Mouse (Mus musculus) brown adipose tissue, adult 24 weeks (tissue): ENCODE measurements around the gene Klk6. TPM values are rescaled to one million over a fixed set of nuclear protein-coding genes. Genes with fewer than 3 reads are reported as not detected.

Experiments used
- H3K27ac ChIP-seq: fragments of 200-500 bp; replicated peaks from 2 replicates; pipeline ENCODE4 v1.5.1; 2012; ENCODE audit warnings: low read depth, mild to moderate bottlenecking, low read length
- H3K4me1 ChIP-seq: fragments of 200-500 bp; 2 replicates; pipeline ENCODE4 v1.6.1; 2012; ENCODE audit warnings: low read length, mixed read lengths; ENCODE audit not compliant: control insufficient read depth, insufficient read depth, insufficient read length
- H3K4me3 ChIP-seq: fragments of 200-500 bp; 2 replicates; pipeline ENCODE4 v1.5.1; 2012; ENCODE audit warnings: low read depth, mild to moderate bottlenecking, low read length, moderate library complexity; ENCODE audit not compliant: insufficient read depth
- polyA plus RNA-seq: library from polyadenylated mRNA; stranded (reverse); fragments of >200 nt; gene quantifications from 2 replicates; pipeline ENCODE4 v1.2.4, GENCODE M21; 2012; ENCODE audit not compliant: missing spikeins, insufficient read depth, insufficient read length

The Klk6 gene
- polyA plus RNA-seq, 1 experiment, result not detected

- Histone ChIP-seq H3K27ac (no peak overlapping the region), H3K4me3 (no peak overlapping the region), H3K4me1 (no peaks in the 10 kb centered on the region)
Measured at GRCm38 (mm10) chr7:43855709-43856108, 31.4 kb downstream of the Klk6 start.

DNA sequence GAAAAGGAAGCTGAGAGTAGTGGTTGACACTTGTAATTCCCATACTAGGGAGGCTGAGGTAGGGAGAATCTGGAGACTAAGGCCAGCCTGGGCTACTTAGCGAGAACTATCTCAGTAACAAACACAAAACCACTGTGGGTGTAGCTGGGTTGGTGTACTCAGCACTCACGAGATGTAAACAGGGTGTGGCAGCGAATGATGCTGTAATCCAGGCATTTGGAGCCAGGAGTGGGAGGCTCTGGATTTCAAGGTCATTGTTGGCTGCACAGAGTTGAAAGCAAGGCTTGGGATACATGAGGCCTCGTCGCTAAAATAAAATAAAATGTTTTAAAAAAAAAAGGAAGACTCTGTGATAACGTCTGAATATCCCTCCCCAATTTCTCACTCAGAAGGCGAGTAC is 32.0 kb downstream of the Klk6 start:
- Histone ChIP-seq H3K4me1 (no peaks in the 10 kb centered on the region), H3K27ac (no peak overlapping the region), H3K4me3 (no peak overlapping the region)

DNA sequence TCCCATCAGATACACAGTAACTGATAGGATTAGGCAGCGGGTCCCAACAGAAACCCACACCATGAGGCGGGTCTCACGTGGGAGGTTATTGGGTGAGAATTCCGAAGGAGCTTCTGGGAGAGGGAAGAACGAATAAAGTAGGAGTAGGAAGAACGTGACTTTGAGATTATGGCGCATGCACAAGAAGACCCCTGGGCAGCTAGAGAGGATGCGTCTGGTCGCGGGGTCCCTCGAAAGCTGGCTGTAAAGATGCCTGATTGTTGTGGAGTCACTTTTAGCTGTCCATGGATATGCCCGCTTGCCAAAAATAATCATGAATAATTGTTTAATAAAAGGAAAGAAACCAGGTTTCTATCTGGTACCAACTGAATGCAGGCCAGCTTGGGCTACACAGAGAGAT is 33.2 kb downstream of the Klk6 start:
- Histone ChIP-seq H3K4me3 (no peak overlapping the region), H3K27ac (no peak overlapping the region), H3K4me1 (no peaks in the 10 kb centered on the region)

- Histone ChIP-seq H3K4me1 (no peaks in the 10 kb centered on the region), H3K4me3 (no peak overlapping the region), H3K27ac (no peak overlapping the region)
Measured at GRCm38 (mm10) chr7:43860411-43860810, 36.1 kb downstream of the Klk6 start.

GRCm38 (mm10) chr7:43873237-43873636 is 48.9 kb downstream of the Klk6 start:
- H3K27ac ChIP-seq, result no peak overlapping the region
- H3K4me3 ChIP-seq, result no peak overlapping the region
- H3K4me1 ChIP-seq, result no peaks in the 10 kb centered on the region

DNA sequence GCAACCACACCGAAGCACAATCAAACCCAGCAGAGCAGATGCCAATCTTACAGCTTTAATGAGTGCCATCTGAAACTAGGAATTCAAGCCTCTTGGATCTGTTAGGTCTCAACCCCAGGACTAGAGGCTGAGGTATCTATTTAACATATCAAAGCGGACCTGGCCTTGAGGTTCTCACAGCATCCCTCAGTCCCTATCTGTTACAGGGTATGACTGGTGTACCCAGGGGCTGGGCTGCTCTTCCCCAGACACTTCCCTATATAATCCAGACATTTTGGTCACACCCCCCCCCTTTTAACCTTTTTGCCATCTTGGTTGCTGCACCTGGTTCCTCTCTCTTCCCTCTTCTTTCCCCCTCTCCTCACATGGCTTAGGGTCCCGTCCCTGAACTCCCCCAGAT is 49.4 kb downstream of the Klk6 start:
- Histone ChIP-seq H3K4me1 (no peaks in the 10 kb centered on the region), H3K4me3 (no peak overlapping the region), H3K27ac (no peak overlapping the region)

- Histone ChIP-seq H3K4me1 (no peaks in the 10 kb centered on the region), H3K4me3 (no peak overlapping the region)
Measured at GRCm38 (mm10) chr7:43874868-43875375, 50.6 kb downstream of the Klk6 start.

GRCm38 (mm10) chr7:43876444-43876843 is 52.1 kb downstream of the Klk6 start:
- Histone ChIP-seq H3K4me3 (no peak overlapping the region), H3K27ac (no peak overlapping the region), H3K4me1 (no peaks in the 10 kb centered on the region)

More at GRCm38 (mm10) chr7:43874868-43875375, 50.6 kb downstream of the Klk6 start:
- no peak overlapping the region for H3K27ac ChIP-seq

DNA sequence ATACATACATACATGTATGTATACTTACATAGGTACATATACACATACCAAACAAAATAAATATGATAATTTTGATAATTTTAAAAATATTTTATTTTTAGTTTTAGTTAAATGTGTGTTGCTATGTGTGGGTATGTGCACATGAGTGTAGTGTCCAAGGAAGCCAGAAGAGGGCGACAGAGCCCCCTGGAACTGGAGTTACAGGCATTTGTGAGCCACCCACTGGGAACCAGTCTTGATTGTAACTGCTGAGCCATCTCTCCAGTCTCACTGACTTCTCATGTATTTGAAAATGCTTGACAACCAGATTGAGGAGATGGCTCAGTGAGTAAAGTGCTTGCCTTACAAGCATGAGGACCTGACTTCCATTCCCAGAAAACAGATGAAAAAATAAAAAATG is 54.0 kb downstream of the Klk6 start:
- H3K27ac ChIP-seq, result no peak overlapping the region
- no peaks in the 10 kb centered on the region for H3K4me1 ChIP-seq
- H3K4me3 ChIP-seq, result no peak overlapping the region

GRCm38 (mm10) chr7:43880912-43881311 is 56.6 kb downstream of the Klk6 start, which contains the start of gene Klk4:
Gene Klk4, plus strand, starts transcription at chr7:43881160.
- no peak within 1 kb of the TSS for H3K4me3 ChIP-seq
- no peak within 1 kb of the TSS for H3K27ac ChIP-seq
- no peaks in the 10 kb centered on the region for H3K4me1 ChIP-seq

Other genes with a start within 250 kb of the Klk6 start
- 2.9 and 4.4 TPM in 2 replicates for gene Zfp719, start 244.9 kb upstream of the Klk6 start, polyA plus RNA-seq
- not detected in 2 replicates for gene Zfp819, start 217.3 kb upstream of the Klk6 start, polyA plus RNA-seq
- not detected in 2 replicates for gene Ceacam18, start 189.8 kb upstream of the Klk6 start, polyA plus RNA-seq
- gene Siglece, start 164.3 kb upstream of the Klk6 start, polyA plus RNA-seq, result 1.3 and 2.7 TPM in 2 replicates
- 1.7 and 2.5 TPM in 2 replicates for gene Ctu1, start 152.5 kb upstream of the Klk6 start, polyA plus RNA-seq
- not detected in 2 replicates for gene Klk14, start 134.1 kb upstream of the Klk6 start, polyA plus RNA-seq
- gene Klk13, start 111.9 kb upstream of the Klk6 start, polyA plus RNA-seq, result not detected in 2 replicates
- gene Klk12, start 55.6 kb upstream of the Klk6 start, polyA plus RNA-seq, result not detected in 2 replicates
- not detected in 2 replicates for gene Klk11, start 49.9 kb upstream of the Klk6 start, polyA plus RNA-seq
- gene Klk10, start 43.5 kb upstream of the Klk6 start, polyA plus RNA-seq, result not detected in 2 replicates
- gene Klk9, start 32.6 kb upstream of the Klk6 start, polyA plus RNA-seq, result not detected in 2 replicates
- 2.3 and 3.4 TPM in 2 replicates for gene Klk8, start 26.9 kb upstream of the Klk6 start, polyA plus RNA-seq
- gene Klk7, start 13.2 kb upstream of the Klk6 start, polyA plus RNA-seq, result not detected in 2 replicates
- gene Klk5, start 17.5 kb downstream of the Klk6 start, polyA plus RNA-seq, result not detected in 2 replicates
- not detected in 2 replicates for gene Klk4, start 56.7 kb downstream of the Klk6 start, polyA plus RNA-seq
- not detected in 2 replicates for gene Klk15, start 109.2 kb downstream of the Klk6 start, polyA plus RNA-seq
- gene Klk1b8, start 126.2 kb downstream of the Klk6 start, polyA plus RNA-seq, result not detected in 2 replicates
- not detected in 2 replicates for gene Klk1b1, start 142.3 kb downstream of the Klk6 start, polyA plus RNA-seq
- gene Klk1b9, start 151.6 kb downstream of the Klk6 start, polyA plus RNA-seq, result not detected in 2 replicates
- not detected in 2 replicates for gene Klk1b11, start 171.4 kb downstream of the Klk6 start, polyA plus RNA-seq
- gene Klk1b26, start 187.7 kb downstream of the Klk6 start, polyA plus RNA-seq, result not detected in 2 replicates
- gene Klk1b27, start 227.8 kb downstream of the Klk6 start, polyA plus RNA-seq, result not detected in 2 replicates